Mouse (Mus musculus): Measurements from ENCODE around the gene Lcor. TPM values are rescaled to one million over a fixed set of nuclear protein-coding genes. Genes with fewer than 3 reads are reported as not detected.

Gene Lcor
- polyA plus RNA-seq (2015; fragmentation: Nextera tagmentation; extraction: Ambion mirVana), result 8.3 and 9.9 TPM in 2 replicates

GRCm38 (mm10) chr19:41482190-41482908 is at the start of gene Lcor:
Gene Lcor, plus strand, starts transcription at chr19:41482637.

GRCm38 (mm10) chr19:41581706-41582420 is 99.4 kb downstream of the Lcor start, which contains the start of gene Gm340:
Gene Gm340, plus strand, starts transcription at chr19:41582370.

Small RNA genes within 50 kb of the gene (microRNA-seq; reads per million reads assigned to microRNA genes)
- 0 to 0.10 reads per million in 2 experiments for gene Mir8091

Other genes with a start within 250 kb of the Lcor start
- 61.8 and 73.3 TPM in 2 replicates for gene Tm9sf3, start 218.6 kb upstream of the Lcor start, polyA plus RNA-seq (2015; fragmentation: Nextera tagmentation; extraction: Ambion mirVana)
- 1.6 and 2.8 TPM in 2 replicates for gene Pik3ap1, start 97.5 kb upstream of the Lcor start, polyA plus RNA-seq (2015; fragmentation: Nextera tagmentation; extraction: Ambion mirVana)
- gene Gm340, start 99.7 kb downstream of the Lcor start, polyA plus RNA-seq (2015; fragmentation: Nextera tagmentation; extraction: Ambion mirVana), result 0.73 and 0.91 TPM in 2 replicates

All from skeletal muscle tissue, postnatal 0 days (tissue).